Mouse (Mus musculus) kidney, adult 18-20 months (tissue): ENCODE results near the gene Nicn1.
"Not testable (repeated sequence)": the region's sequence is repeated elsewhere in the genome, so short reads cannot be mapped to it uniquely, and the experiment has no call there.

ENCODE experiments used
- DNase-seq: peaks from one replicate; pipeline ENCODE4 v3.0.0; 2021

The Nicn1 gene

GRCm38 (mm10) chr9:108290016-108290750, at the start of gene Nicn1:
Gene Nicn1 (plus strand): TSS chr9:108290429.
- peak; percentile 89 for DNase-seq

DNA sequence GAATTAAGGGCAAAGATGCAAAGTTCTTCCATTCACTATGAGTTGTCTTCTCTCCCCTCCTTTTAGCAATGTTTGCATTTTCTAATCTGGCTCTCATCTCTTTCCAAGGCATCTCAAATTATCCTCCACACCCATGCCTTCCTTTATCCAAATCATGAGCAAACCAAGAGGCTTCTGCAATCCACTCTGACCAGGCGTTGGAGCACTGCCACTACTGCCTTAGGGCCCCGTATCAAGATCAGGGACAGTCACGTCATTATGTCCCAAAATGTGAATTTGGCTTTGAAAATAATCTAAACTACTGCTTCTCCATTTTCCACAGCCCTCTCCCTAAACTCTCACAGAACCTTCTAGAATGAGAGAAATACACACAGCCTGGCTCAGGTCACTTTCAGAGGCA, 45.7 kb upstream of the Nicn1 start:
- DNase-seq, result no peak

DNA sequence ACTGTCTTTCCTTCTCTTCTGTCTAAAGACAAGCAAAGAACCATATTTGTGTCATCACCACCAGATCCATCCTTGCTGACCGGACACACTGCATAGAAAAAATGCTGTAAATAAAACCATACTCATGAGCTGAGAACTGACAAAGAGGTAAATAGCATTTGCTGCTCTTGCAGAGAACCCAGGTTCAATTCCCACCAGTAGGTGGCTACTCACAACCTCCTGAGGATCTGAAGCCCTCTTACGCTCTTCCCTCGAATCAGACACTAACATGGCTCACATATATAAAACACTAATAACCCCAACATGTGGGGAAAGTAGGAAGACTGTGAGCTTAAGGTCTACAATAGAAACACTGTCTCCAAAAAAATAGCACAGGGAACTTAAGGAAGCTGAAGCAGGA, 45.2 kb upstream of the Nicn1 start:
- DNase-seq, result no peak

DNA sequence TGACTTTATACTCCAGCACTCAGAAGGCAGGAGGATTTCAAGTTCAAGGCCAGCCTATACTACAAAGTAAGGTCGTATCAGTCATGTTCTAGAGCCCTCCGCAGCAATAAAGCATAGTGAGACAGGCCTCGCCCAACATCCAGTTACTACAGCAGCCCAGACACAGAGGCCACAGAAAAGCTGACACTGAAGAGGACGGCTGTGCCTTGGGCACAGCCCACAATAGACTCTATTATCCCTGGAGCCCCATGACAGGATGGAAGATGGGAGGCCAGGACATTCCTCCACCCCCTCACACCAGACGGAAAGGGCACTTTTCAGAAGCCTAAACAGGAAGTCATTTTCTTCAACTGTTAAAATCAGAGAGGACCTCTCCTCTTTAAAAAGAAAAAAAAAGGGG, 41.3 kb upstream of the Nicn1 start:
- DNase-seq, result no peak

GRCm38 (mm10) chr9:108251877-108252276, 38.4 kb upstream of the Nicn1 start:
- no peak for DNase-seq

DNA sequence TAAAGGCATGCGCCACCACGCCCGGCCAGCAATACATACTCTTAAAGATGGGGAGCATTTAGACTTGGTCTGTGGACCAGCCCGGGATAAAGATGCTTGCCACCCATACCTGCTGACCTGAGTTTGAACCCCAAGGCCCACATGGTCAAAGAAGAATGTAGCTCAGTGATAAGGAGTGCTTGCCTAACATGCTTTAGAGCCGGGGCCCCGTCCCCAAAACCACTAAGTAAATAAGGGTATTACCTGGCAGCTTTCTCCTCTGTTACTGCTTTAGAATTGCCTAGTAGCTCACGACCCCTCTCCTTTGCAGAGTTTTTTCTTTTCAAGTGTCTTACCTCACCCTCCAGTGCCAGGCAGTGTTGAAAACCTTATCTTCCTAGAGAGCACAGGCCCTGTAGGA, 37.5 kb upstream of the Nicn1 start:
- DNase-seq, result no peak

GRCm38 (mm10) chr9:108260526-108260925, 29.7 kb upstream of the Nicn1 start:
- no peak for DNase-seq

DNA sequence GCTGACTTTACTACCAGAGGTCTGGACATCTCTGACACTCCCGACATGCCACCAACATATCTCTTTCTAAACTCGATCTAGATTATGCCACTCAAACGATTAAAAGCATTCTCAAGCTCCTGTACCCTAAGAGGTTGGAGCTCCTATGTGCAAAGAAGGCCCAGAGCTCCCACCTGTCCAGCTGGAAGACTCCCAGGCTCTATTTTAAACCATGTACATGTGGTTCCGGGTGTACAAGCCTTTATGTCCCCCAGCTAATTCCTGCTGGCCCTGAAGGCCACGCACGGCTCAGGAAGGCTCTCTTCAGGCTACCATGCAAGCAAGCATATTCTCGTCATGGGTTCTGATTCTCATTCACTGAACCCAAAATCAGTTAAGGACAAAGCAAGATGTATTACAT, 28.4 kb upstream of the Nicn1 start:
- no peak for DNase-seq

DNA sequence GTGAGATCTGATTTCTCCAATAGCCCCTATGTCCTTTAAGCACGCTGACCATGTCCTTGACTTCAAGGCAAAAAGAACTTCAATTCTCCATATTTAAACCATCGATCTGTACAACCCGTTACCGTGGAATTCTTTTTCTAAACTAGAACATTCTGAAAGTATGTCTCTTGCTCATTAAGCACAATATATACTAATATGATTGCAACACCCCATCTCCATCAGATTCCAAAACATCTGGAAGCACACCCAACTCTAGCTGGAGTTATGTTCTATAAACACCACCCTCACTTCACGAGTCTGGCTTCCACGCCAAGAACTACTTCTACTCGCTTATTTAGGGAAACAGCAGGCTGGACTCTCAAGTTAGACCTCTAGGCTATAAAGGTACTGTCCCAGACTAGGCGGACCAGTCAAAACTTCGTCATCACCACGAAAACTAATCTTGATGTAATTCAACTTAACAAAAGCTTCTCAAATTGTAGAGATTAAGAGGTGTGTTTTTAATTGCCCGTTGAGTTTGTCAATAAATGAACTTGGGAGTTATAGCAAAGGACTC, 27.7 kb upstream of the Nicn1 start:
- no peak for DNase-seq

GRCm38 (mm10) chr9:108263131-108263681, 27.0 kb upstream of the Nicn1 start:
- no peak for DNase-seq

DNA sequence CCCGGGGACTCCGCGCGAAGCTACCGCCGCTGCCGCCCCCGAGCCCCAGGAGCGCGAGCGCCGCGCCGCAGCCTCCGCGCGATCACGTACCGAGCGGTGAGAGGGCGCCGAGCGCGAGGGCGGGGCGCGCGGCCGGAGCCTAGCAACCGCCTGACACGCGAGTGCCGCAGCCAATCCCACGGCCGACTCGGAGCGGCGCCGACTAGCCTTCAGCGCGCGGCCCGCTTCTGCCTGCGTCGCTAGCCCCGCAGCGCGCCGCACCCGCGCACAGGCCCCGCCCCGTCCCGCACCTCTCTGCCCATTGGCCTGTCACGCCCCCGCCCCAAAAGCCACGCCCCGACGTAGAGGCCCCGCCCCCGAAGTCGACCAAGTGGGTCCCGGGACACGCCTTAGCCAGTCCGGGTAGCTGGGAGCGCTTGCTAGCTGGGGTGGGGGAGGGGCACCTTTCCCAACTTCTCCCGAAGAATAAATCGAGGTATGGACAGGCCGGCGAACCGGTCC, 26.5 kb upstream of the Nicn1 start, which contains the start of gene Dag1:
Dag1 (minus strand) TSS at position 269 of the 501 bp plus-strand sequence.
- peak; percentile 99 for DNase-seq

DNA sequence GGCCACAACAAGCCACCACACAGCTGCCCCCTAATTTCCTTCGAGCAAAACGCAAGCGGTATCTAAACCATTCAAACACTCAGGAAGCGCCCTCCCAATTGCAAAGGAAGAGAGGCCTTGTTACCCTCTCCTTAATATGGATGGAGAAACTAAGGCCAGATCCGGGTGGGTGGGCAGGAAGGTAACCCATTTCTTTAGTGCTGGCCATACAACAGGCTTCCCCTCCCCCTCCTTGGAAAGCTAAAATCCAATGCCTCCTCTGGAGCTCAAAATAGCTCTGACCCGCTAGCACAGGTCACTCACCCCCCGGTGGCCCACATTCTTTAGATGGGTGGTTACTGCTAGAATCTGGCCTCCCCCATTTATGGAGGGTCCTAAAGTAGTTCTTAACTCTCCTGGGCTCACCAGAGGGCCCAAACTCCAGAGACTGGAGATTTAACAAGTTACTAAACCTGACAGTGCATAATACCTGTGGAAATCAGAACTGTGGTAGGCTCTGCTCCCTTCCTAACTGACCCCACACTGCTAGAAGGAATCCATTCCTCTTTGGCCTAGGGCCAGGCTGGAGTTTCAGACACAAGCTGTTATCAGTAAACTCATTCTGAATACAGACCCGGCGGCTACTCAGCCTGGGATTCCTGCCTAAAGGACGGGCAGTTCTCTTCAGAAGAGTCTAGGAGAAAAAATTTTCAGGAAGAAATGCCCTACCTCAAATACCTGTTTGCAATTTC, 25.9 kb upstream of the Nicn1 start:
- peak; percentile 60 for DNase-seq

DNA sequence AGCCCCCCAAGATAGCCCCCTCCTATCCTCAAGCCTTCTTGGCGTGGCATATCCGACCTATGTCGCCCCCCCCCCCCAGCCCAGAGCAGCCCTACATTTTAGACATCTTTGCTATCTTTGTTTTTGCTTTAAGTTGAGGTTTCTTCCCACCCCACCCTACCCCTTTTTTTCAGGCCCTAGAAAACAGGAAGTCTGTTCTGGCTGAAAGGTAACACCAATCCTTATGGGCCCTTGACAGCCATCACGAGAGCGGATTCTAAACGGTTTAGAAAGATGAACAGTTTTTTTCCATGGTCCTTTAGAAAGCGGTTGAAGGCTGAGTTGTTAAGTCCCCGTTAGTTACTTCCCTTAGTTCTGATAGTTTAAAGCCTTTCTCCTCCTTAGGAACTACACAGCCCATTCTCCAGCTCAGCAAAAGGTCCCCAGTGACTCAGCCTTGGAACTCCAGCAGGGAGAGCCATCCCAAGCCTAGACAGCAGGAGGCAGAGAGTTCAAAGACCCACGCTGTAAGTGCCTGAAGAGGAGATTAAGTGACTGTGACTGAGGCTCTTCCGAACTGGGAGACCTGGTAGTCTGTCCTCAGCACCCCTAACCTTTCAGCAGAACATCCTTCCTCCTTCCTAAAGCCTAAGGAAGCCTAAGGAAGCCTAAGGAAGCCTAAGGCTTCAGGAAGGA, 23.8 kb upstream of the Nicn1 start:
- DNase-seq, result no peak

GRCm38 (mm10) chr9:108267691-108268090, 22.5 kb upstream of the Nicn1 start:
- no peak for DNase-seq

DNA sequence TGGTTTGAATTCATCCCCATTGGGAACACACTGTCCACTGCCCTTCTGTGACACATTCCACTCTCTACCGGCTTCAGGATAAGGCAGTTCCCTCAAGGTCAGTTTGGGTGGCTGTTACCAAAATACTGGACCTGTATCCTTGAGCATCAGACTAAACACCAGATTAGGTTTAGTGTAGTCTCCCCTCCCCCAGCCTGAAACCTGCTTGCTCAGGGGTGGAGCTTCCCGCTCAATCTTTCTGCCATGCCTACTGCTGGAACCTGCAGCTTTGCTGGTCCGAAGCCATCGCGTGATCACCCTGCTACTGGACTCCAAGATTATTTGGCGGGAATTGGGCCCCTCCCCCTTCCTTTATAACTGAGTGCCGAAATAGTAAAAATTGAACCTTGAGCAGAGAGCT, 21.5 kb upstream of the Nicn1 start:
- DNase-seq, result not testable (repeated sequence)

GRCm38 (mm10) chr9:108271941-108272340, 18.3 kb upstream of the Nicn1 start:
- no peak for DNase-seq

DNA sequence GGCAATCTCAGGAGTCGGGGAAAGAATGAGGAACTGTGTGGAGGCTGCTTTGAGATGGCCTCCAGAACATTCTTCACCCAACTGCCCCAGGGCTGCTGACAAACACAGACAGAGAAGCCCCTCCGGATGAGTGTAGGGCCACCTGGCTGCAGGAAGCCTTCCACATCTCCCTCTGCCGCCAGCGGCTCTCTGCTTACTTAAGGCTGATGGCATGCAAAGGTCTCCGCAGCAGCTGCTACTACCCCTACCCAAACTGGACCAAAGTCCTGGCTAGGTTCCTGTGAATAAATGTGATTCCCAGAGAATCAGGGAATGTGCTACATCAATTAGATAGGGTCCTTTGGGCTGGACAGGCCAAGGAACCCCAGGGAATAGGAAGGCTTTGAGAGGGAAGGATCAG, 17.5 kb upstream of the Nicn1 start:
- no peak for DNase-seq

GRCm38 (mm10) chr9:108273485-108273884, 16.7 kb upstream of the Nicn1 start:
- DNase-seq, result no peak

DNA sequence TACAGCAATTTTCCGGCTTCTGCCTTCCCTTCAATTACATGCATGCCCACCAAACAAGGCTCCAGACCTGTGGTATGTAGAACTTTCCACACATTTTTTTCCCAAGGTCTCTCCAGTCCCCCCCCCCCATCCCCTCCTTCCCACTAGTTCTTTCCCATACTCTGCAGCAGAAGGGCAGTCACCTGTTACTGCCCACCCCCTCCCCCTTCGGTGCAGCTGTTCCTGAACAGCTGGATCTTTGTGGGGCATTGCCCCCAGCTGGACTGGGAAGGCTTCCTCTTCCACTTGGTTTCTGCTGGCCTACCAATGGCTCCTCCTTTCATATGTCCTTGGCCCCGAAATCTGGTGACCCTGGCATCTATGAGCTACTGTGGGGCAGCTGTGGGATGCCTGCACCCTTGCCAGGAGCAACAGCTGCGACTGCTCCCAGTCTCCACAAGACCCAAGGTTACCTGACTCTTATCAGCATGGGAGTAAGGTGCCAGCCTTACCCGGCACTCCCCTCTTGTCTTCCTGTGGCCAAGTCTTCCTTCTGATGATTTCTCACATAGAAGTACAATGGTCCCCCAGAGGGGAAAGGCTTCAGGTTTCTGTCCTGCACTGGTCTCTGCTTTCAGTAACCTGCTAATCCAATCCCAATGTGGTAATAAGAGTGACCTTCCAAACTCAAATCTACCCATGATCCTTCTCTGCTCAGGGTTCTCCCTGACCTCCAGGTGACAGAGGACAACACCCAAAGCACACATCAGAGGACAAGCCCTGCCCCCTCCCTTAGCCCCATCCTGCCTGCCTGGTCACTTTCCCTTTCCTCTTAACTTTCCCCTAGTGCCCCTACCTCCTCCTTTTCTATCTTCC, 15.5 kb upstream of the Nicn1 start:
- DNase-seq, result no peak

DNA sequence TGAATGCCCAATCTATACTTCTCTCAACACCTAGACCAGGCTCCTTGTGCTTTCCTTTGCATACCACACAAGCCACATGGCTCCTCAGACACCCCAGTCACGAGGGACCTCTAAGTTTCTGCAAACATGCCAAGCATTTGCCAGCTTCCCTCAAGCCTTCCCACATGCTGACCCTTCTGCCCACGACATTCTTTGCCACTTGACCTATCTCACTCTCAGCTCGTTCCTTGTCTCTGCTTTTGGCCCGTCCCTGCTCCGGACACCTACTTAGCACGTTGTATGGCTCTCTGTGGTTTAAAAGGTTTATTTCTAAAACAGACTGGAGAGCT, 14.9 kb upstream of the Nicn1 start:
- no peak for DNase-seq

DNA sequence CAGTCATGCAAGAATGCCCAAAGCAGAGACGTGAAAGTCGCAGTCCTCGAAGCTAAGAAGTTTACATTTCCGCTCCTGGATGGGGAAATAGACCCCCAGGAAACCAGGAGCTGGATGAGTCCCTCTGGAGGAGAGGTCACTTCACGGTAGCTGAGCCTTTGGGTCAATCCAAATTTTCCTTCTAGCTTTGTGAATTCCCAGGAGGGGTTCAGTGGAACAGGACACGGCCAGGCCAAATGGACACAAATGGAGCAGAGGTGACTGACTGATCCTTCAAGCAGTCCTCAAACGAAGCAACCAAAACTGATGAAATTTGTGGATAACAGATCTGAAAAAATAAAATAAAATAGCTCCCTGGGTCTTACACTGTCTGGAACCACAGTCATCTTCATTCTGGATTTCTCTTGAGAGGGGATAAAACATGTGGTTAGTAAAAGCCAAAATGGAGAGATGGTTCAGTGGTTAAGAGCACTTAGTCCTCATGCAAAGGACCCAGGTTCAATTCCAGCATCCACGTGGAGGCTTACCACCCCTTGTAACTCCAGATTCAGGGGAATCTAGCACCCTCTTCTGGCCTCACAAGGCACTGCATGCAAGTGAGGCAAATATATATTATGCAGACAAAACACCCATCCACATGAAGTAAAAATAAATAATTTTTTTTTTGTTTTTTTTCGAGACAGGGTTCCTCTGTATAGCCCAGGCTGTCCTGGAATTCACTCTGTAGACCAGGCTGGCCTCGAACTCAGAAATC, 11.4 kb upstream of the Nicn1 start:
- DNase-seq, result peak; percentile 68
